Mouse (Mus musculus) liver, embryonic 13.5 days (tissue): ENCODE measurements at regions not wholly inside any gene's neighbourhood (a gene's known extent, or its start where the extent isn't known, plus 50 kb on each side); places are given as distances from the start of the nearest gene placed in this dataset.

Experiments used
- ATAC-seq: fragments of 200-750 bp; cut with Nextera tagmentation; 2 replicates; pipeline ENCODE4 v1.8.0; 2017; ENCODE audit warnings: low read depth, mild to moderate bottlenecking, moderate number of reproducible peaks, moderate library complexity
- DNase-seq: peaks from one replicate; pipeline ENCODE4 v3.0.0; 2022
- H3K27ac ChIP-seq: fragments of 300-500 bp; sonication (generic); 2 replicates; pipeline ENCODE4 v1.5.1; 2015; ENCODE audit warnings: moderate library complexity, mild to moderate bottlenecking, inconsistent platforms
- H3K27me3 ChIP-seq: fragments of 300-500 bp; sonication (generic); 2 replicates; pipeline ENCODE4 v1.6.1; 2015; ENCODE audit warnings: mild to moderate bottlenecking, inconsistent platforms
- H3K36me3 ChIP-seq: fragments of 300-500 bp; sonication (generic); 2 replicates; pipeline ENCODE4 v1.6.1; 2015; ENCODE audit warnings: mild to moderate bottlenecking, inconsistent platforms
- H3K4me1 ChIP-seq: fragments of 300-500 bp; sonication (generic); replicated peaks from 2 replicates; pipeline ENCODE4 v1.6.1; 2015; ENCODE audit warnings: inconsistent platforms
- H3K4me2 ChIP-seq: fragments of 300-500 bp; sonication (generic); 2 replicates; pipeline ENCODE4 v1.6.1; 2015; ENCODE audit warnings: inconsistent platforms, mild to moderate bottlenecking, moderate library complexity
- H3K4me3 ChIP-seq: fragments of 300-500 bp; sonication (generic); replicated peaks from 2 replicates; pipeline ENCODE4 v1.5.1; 2015; ENCODE audit warnings: mild to moderate bottlenecking, inconsistent platforms
- H3K9ac ChIP-seq: fragments of 300-500 bp; sonication (generic); 2 replicates; pipeline ENCODE4 v1.6.1; 2015; ENCODE audit warnings: mild to moderate bottlenecking, inconsistent platforms
- H3K9me3 ChIP-seq: fragments of 300-500 bp; sonication (generic); replicated peaks from 2 replicates; pipeline ENCODE4 v1.6.1; 2016; ENCODE audit warnings: inconsistent platforms
- WGBS: fragments of 180-500 bp; shearing (Covaris S2); methylation state at CpG from one replicate; pipeline ENCODE4 v1.1.7; 2015; ENCODE audit not compliant: insufficient replicate concordance; 5-methylcytosine and 5-hydroxymethylcytosine counted together

DNA sequence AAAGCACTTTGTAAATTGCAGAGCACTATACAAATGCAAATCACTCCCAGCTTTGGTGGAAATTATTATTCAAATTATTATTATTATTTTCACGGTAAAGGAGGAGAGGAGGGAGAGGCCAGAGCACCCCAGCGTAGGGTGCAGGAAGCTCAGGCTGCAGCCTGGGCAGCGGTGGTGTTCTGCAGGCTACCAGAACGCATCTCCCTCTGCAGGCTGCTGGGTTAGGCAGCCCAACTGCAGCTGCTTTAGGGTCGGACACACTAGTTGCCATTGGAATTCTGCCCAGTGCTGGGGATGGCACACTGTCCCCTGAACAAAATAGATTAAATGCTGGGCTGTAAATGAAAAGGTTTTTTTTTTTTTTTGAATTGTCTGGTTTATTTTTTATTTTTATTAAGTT, 189.7 kb upstream of the 4931429L15Rik start:
- H3K9me3 ChIP-seq: 0 out of 2 replicates have a peak, but pooled peaks cover 7% of the 10 kb centered on the region
- no peak for DNase-seq
- no peak overlapping the region for H3K27ac ChIP-seq
- no peak for ATAC-seq
- no peaks in the 10 kb centered on the region for H3K36me3 ChIP-seq
- no peaks in the 10 kb centered on the region for H3K27me3 ChIP-seq
- H3K9ac ChIP-seq: no peak overlapping the region
- 29% methylated on average over 5 of the region's 5 CpGs for WGBS
- H3K4me3 ChIP-seq: no peak overlapping the region
- H3K4me1 ChIP-seq: no peaks in the 10 kb centered on the region
- no peak overlapping the region for H3K4me2 ChIP-seq

DNA sequence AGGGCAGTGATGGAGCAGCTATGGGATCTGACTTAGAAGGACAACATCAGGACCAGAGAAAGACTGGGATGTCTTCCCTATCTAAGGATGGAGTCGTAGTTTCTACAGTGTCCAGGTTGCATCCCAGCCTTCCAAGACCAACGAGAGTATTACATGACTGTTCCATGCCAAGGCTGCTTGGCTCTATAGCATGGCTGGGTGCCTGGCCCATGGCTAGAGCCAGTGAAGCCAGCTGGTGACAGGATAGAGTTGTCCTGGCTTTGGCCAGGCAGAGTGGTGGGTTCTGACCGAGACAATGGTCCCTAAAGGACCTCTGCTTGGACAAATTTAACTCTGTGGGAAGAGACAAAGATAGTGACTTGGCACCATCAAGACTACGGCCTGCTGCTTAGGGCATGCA, 187.2 kb upstream of the 4931429L15Rik start:
- Histone ChIP-seq H3K9me3 (no peaks in the 10 kb centered on the region), H3K4me3 (no peak overlapping the region), H3K27ac (no peak overlapping the region), H3K27me3 (no peaks in the 10 kb centered on the region), H3K9ac (no peak overlapping the region), H3K4me1 (no peaks in the 10 kb centered on the region), H3K4me2 (no peak overlapping the region), H3K36me3 (no peaks in the 10 kb centered on the region)
- no peak for DNase-seq
- ATAC-seq: no peak
- 50% methylated on average over 4 of the region's 4 CpGs for WGBS

DNA sequence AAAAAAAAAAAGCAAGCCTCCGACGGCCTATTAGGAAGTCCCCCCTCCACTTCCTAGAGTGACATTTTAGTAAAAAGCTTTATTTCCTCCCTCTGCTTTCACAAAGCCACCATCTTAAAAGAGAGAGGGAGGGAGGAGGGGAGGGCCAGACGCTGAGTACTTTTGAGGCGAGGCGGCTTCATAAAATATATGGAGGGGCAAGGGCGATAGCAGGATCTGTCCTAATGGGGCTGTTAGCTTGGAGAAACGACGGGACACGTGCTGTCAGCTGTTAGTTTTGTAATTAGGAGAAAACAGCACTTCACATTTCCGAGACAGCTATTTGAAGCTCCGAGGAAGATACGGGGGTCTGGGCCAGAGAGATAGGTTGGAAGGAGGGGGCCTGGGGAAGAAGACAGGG, 184.8 kb upstream of the 4931429L15Rik start:
- no peak for DNase-seq
- H3K4me2 ChIP-seq: no peak overlapping the region
- H3K9me3 ChIP-seq: no peaks in the 10 kb centered on the region
- no peaks in the 10 kb centered on the region for H3K36me3 ChIP-seq
- no peak overlapping the region for H3K27ac ChIP-seq
- H3K27me3 ChIP-seq: no peaks in the 10 kb centered on the region
- no peak overlapping the region for H3K4me3 ChIP-seq
- ATAC-seq: no peak
- WGBS: 58% methylated on average over 12 of the region's 12 CpGs
- H3K4me1 ChIP-seq: no peaks in the 10 kb centered on the region
- no peak overlapping the region for H3K9ac ChIP-seq

DNA sequence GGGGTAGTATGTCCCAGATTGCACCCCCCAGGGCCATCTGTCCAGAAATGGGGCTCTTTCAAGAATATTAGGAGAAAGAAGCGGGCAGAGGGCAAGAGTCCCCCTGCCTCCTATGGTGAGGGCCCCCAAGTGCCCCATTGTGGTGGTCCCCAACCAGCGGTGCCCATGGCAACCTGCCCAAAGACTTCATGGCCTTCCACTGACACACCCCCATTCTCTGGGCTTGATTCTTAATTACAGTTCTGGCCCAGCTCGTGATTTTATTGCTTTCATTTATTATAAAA, 184.3 kb upstream of the 4931429L15Rik start:
- Histone ChIP-seq H3K4me1 (no peaks in the 10 kb centered on the region), H3K9ac (no peak overlapping the region), H3K4me3 (no peak overlapping the region), H3K36me3 (no peaks in the 10 kb centered on the region), H3K9me3 (no peaks in the 10 kb centered on the region), H3K27me3 (no peaks in the 10 kb centered on the region), H3K4me2 (no peak overlapping the region), H3K27ac (no peak overlapping the region)
- DNase-seq: no peak
- ATAC-seq: no peak
- 52% methylated on average over 3 of the region's 3 CpGs for WGBS

DNA sequence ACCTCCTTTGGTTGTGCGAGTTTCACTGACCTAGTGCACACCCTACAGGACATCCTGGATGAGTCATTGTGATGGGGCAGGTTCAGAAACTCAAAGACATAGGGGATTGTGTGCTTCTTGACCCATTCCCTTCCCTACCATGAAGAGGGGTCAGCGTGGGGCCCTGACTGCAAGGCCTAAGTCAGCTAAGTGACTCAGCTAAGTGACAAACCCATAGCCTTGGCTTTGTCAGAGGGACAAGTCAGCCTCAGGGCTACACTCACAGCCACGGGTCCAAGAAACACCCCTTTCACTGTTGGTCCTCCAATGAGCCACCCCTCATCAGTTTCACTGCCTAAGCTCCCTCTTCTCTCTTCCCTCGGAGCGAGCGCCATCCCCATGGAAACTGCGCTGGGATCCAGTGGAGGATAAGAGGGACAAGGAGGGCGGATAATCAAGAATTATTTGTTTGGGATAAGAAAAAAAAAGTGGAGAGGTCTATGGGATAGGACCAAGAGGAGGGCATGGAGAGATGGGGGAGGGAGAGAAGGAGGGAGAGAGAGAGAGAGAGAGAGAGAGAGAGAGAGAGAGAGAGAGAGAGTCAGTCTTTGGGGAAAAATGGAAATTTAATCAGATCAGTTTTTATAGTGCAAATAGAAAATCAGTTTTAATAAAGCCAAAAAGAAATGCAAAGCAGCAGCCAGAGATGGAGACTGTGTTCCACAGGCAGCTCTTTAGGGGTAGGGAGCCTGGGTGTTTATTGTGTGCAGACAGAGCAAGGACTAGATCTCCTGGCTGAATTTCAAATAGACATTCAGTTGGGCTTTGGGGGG, 183.7 kb upstream of the 4931429L15Rik start:
- no peak overlapping the region for H3K4me3 ChIP-seq
- H3K4me2 ChIP-seq: no peak overlapping the region
- no peaks in the 10 kb centered on the region for H3K36me3 ChIP-seq
- H3K9me3 ChIP-seq: no peaks in the 10 kb centered on the region
- DNase-seq: no peak
- WGBS: 64% methylated on average over 8 of the region's 8 CpGs
- H3K9ac ChIP-seq: no peak overlapping the region
- no peak for ATAC-seq
- no peaks in the 10 kb centered on the region for H3K4me1 ChIP-seq
- H3K27me3 ChIP-seq: no peaks in the 10 kb centered on the region
- H3K27ac ChIP-seq: no peak overlapping the region

DNA sequence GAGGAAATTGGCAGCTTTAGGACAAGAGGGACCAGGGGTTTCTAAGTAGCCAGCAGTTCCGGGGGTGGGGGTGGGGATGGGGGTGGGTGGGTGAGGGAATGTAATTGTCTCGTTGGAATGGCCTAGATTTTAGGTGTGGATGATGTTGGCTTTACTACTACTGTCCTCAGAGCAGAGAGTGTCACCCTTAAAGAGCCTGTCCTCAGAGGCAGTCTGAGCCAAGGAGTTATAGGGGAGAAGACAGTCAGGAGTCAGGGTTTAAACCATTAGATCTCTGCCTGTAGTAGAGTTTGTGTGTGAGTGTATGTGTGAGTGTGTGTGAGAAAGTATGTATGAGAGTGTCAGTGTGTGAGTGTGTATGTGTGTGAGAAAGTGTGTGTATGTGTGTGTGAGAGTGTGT, 179.6 kb upstream of the 4931429L15Rik start:
- WGBS: 32% methylated on average over 2 of the region's 2 CpGs
- Histone ChIP-seq H3K36me3 (no peaks in the 10 kb centered on the region), H3K4me2 (no peak overlapping the region), H3K27me3 (no peaks in the 10 kb centered on the region), H3K4me1 (no peaks in the 10 kb centered on the region), H3K4me3 (no peak overlapping the region), H3K9ac (no peak overlapping the region), H3K9me3 (no peaks in the 10 kb centered on the region), H3K27ac (no peak overlapping the region)
- DNase-seq: no peak
- no peak for ATAC-seq

DNA sequence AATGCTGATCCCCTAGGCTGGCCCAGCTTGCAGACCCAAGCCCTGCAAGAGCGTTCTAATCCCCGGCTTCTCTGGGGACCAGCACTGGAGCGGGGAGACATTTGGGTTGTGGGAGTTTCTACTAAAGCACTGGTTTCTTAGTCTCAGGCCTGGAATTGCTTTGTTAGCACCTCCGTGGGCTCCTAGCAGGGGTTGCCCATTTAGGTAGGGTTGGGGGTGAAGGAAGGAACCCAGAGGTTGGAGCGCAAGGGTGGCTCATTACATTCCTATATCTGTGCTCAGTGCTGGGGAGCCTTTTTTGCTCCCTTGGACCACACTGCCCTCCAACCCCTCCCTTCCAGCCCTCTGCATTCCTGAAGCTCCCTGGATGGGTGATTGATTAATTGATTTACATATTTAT, 179.1 kb upstream of the 4931429L15Rik start:
- WGBS: 49% methylated on average over 5 of the region's 5 CpGs
- no peaks in the 10 kb centered on the region for H3K27me3 ChIP-seq
- no peaks in the 10 kb centered on the region for H3K36me3 ChIP-seq
- no peak for DNase-seq
- no peak overlapping the region for H3K9ac ChIP-seq
- no peak overlapping the region for H3K27ac ChIP-seq
- H3K4me3 ChIP-seq: no peak overlapping the region
- ATAC-seq: no peak
- no peak overlapping the region for H3K4me2 ChIP-seq
- no peaks in the 10 kb centered on the region for H3K9me3 ChIP-seq
- no peaks in the 10 kb centered on the region for H3K4me1 ChIP-seq

DNA sequence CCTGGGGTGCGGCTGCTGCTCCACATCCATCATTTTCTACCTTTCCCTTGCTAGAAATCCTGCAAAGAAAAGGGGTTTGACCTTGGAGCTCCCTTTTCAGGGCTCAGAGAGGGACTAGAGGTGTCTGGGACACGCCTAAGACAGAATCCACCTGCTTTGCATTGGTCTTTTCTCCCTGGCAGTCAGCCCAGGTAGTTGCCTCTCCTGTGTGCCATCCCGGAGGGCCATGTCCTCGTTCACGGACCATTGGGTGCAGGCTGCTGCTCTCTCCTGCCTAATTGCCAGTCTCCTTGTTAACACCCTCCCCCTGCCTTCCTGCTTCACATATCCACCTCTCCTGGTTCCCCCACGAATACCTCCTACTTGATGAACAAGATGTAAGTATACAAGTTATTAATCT, 175.5 kb upstream of the 4931429L15Rik start:
- ATAC-seq (no peak), DNase-seq (no peak)

DNA sequence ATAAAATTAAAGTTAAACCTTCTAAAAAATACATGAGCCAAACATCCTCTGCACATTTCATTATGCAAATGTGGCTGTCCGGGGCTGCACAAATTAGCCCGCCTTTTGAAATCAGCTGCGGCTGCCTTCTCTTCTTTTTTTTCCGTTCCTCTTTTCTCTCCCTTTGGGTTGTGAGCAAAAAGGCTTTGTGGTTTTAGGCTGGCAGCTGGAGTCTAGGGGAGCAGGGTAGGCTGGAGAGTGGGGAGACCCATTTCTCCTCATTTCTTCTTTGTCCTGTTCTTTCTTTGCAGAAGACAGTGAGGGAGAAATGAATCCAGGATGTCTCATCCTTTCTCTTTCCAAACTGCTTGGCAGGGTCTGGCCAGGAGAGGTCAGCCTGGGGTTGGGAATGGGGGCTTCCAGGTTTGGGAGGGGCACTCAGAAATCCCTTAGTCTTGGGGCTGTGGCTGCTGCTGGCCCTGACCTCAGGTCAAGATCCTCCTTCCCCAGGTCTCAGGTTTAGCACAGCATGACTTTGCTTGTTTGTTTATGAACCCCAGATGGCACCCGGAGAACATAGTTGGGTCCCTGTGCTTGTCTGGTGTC, 163.2 kb upstream of the 4931429L15Rik start:
- Histone ChIP-seq H3K4me1 (peaks cover 7% of the 10 kb centered on the region; the same call in 1 of the 2 replicates), H3K27me3 (no peaks in the 10 kb centered on the region), H3K4me3 (no peak overlapping the region), H3K4me2 (no peak overlapping the region), H3K27ac (no peak overlapping the region), H3K36me3 (no peaks in the 10 kb centered on the region), H3K9me3 (no peaks in the 10 kb centered on the region), H3K9ac (no peak overlapping the region)
- WGBS: 44% methylated on average over 5 of the region's 5 CpGs
- ATAC-seq (no peak), DNase-seq (no peak)

More for the DNA sequence above, 175.5 kb upstream of the 4931429L15Rik start:
- WGBS: 57% methylated on average over 6 of the region's 6 CpGs
- Histone ChIP-seq H3K36me3 (no peaks in the 10 kb centered on the region), H3K9ac (no peak overlapping the region), H3K27ac (no peak overlapping the region), H3K4me1 (no peaks in the 10 kb centered on the region), H3K9me3 (no peaks in the 10 kb centered on the region), H3K27me3 (no peaks in the 10 kb centered on the region), H3K4me3 (no peak overlapping the region), H3K4me2 (no peak overlapping the region)

- Histone ChIP-seq H3K4me1 (peaks cover 7% of the 10 kb centered on the region; the same call in 1 of the 2 replicates), H3K27ac (no peak overlapping the region), H3K4me2 (no peak overlapping the region), H3K9ac (no peak overlapping the region), H3K9me3 (no peaks in the 10 kb centered on the region), H3K36me3 (no peaks in the 10 kb centered on the region), H3K4me3 (no peak overlapping the region), H3K27me3 (no peaks in the 10 kb centered on the region)
- DNase-seq (no peak), ATAC-seq (no peak)
- whole genome bisulfite sequencing: 43% methylated on average over 12 of the region's 12 CpGs
These were observed 162.5 kb upstream of the 4931429L15Rik start for GRCm38 (mm10) chr9:46482034-46482858.

GRCm38 (mm10) chr9:46481491-46481890, 161.7 kb upstream of the 4931429L15Rik start:
- WGBS: 60% methylated on average over 7 of the region's 7 CpGs
- H3K4me1 ChIP-seq: peaks cover 7% of the 10 kb centered on the region; the same call in 1 of the 2 replicates
- H3K36me3 ChIP-seq: no peaks in the 10 kb centered on the region
- no peak overlapping the region for H3K27ac ChIP-seq
- H3K27me3 ChIP-seq: no peaks in the 10 kb centered on the region
- no peak overlapping the region for H3K4me3 ChIP-seq
- no peak overlapping the region for H3K9ac ChIP-seq
- ATAC-seq: no peak
- DNase-seq: no peak
- no peaks in the 10 kb centered on the region for H3K9me3 ChIP-seq
- H3K4me2 ChIP-seq: no peak overlapping the region
